Mouse (Mus musculus) liver, adult 2 months (tissue): ENCODE results near the gene Ubiad1. TPM values are rescaled to one million over a fixed set of nuclear protein-coding genes. Genes with fewer than 3 reads are reported as not detected.

Experiments
- DNase-seq: peaks from one replicate; pipeline ENCODE4 v3.0.0-alpha.2; 2011; ENCODE audit warnings: low read depth, low spot score; ENCODE audit errors: extremely low read depth
- H3K27ac ChIP-seq: fragments of 200-500 bp; replicated peaks from 2 replicates; pipeline ENCODE4 v1.5.1; 2012; ENCODE audit warnings: low read depth, mild to moderate bottlenecking, control low read depth, inconsistent platforms, low read length; ENCODE audit not compliant: insufficient read depth
- H3K27me3 ChIP-seq: fragments of 200-500 bp; 2 replicates; pipeline ENCODE4 v1.6.1; 2012; ENCODE audit warnings: mild to moderate bottlenecking, moderate library complexity, low read length, inconsistent platforms; ENCODE audit not compliant: control insufficient read depth, insufficient read depth
- H3K36me3 ChIP-seq: fragments of 200-500 bp; 2 replicates; pipeline ENCODE4 v1.6.1; 2012; ENCODE audit warnings: low read length, inconsistent platforms; ENCODE audit not compliant: control insufficient read depth, insufficient read depth
- H3K4me1 ChIP-seq: fragments of 200-500 bp; 2 replicates; pipeline ENCODE4 v1.6.1; 2011; ENCODE audit warnings: low read length; ENCODE audit not compliant: control insufficient read depth, insufficient read depth
- H3K4me3 ChIP-seq: fragments of 200-500 bp; 2 replicates; pipeline ENCODE4 v1.5.1; 2011; ENCODE audit warnings: low read depth, mild to moderate bottlenecking, control low read depth, low read length, moderate library complexity; ENCODE audit not compliant: insufficient read depth
- H3K79me2 ChIP-seq: fragments of 200-500 bp; 2 replicates; pipeline ENCODE4 v1.6.1; 2012; ENCODE audit warnings: inconsistent platforms, mild to moderate bottlenecking, low read length, moderate library complexity; ENCODE audit not compliant: control insufficient read depth, insufficient read depth
- H3K9ac ChIP-seq: fragments of 200-500 bp; 2 replicates; pipeline ENCODE4 v1.6.1; 2012; ENCODE audit warnings: low read depth, mild to moderate bottlenecking, control low read depth, inconsistent platforms, low read length
- CTCF ChIP-seq: fragments of 200-500 bp; IDR thresholded peaks from 2 replicates; pipeline ENCODE4 v1.5.1; 2011; ENCODE audit warnings: low read depth, low read length, control low read depth
- POLR2A ChIP-seq: fragments of 200-500 bp; IDR thresholded peaks from 2 replicates; pipeline ENCODE4 v1.6.1; 2011; ENCODE audit warnings: low read length, control low read depth; ENCODE audit not compliant: insufficient read depth; ENCODE audit errors: extremely low read depth
- WGBS: fragments of 180-500 bp; shearing (Covaris S2); methylation state at CpG from one replicate; pipeline ENCODE4 v1.1.7; 2018; 5-methylcytosine and 5-hydroxymethylcytosine counted together
- polyA plus RNA-seq: library from polyadenylated mRNA; depleted of rRNA; stranded (reverse); fragments of >200 nt; gene quantifications from 2 replicates; pipeline ENCODE4 v1.2.3, GENCODE M21; 2012
- total RNA-seq: library from RNA; depleted of rRNA; stranded (reverse); fragments of >200 nt; gene quantifications from 2 replicates; pipeline ENCODE4 v1.2.3, GENCODE M21; 2014

Ubiad1 gene
- total and polyA plus RNA-seq, 2 experiments = 5.5 to 21.0 TPM

- Histone ChIP-seq H3K79me2 (no peaks in the 10 kb centered on the region), H3K27ac (no peak overlapping the region), H3K4me1 (no peaks in the 10 kb centered on the region), H3K4me3 (no peak overlapping the region), H3K27me3 (no peaks in the 10 kb centered on the region), H3K36me3 (peaks cover 37% of the 10 kb centered on the region), H3K9ac (no peak overlapping the region)
- 88% methylated on average over 4 of the region's 4 CpGs for WGBS
- DNase-seq = no peak
- TF ChIP-seq POLR2A (no peak), CTCF (no peak)
Observed at GRCm38 (mm10) chr4:148461772-148462171, 17.2 kb upstream of the Ubiad1 start.

- DNase-seq = no peak
- H3K27ac ChIP-seq = no peak overlapping the region
- no peaks in the 10 kb centered on the region for H3K79me2 ChIP-seq
- no peaks in the 10 kb centered on the region for H3K27me3 ChIP-seq
- no peak overlapping the region for H3K9ac ChIP-seq
- WGBS = 96% methylated on average over 12 of the region's 12 CpGs
- peaks cover 3% of the 10 kb centered on the region for H3K4me1 ChIP-seq
- H3K4me3 ChIP-seq = no peak overlapping the region
- TF ChIP-seq CTCF = no peak
- TF ChIP-seq POLR2A = no peak
- peaks cover 31% of the 10 kb centered on the region for H3K36me3 ChIP-seq
Observed at GRCm38 (mm10) chr4:148460656-148461284, 16.2 kb upstream of the Ubiad1 start.

GRCm38 (mm10) chr4:148455477-148456025 lies 11.0 kb upstream of the Ubiad1 start:
- no peak for TF ChIP-seq POLR2A
- no peak for TF ChIP-seq CTCF
- peak; percentile 98 for DNase-seq
- Histone ChIP-seq H3K36me3 (peaks cover 40% of the 10 kb centered on the region), H3K9ac (no peak overlapping the region), H3K27ac (peak overlapping the region; percentile 71), H3K4me3 (no peak overlapping the region), H3K4me1 (peaks cover 8% of the 10 kb centered on the region), H3K79me2 (no peaks in the 10 kb centered on the region; the same call in 1 of the 2 replicates), H3K27me3 (no peaks in the 10 kb centered on the region)
- WGBS = 23% methylated on average over 5 of the region's 5 CpGs

GRCm38 (mm10) chr4:148453707-148454106 lies 9.1 kb upstream of the Ubiad1 start:
- Histone ChIP-seq H3K79me2 (peaks cover 9% of the 10 kb centered on the region; the same call in 1 of the 2 replicates), H3K27me3 (no peaks in the 10 kb centered on the region), H3K4me1 (peaks cover 11% of the 10 kb centered on the region), H3K4me3 (no peak overlapping the region), H3K9ac (no peak overlapping the region), H3K36me3 (peaks cover 35% of the 10 kb centered on the region), H3K27ac (no peak overlapping the region)
- DNase-seq = no peak
- WGBS = 95% methylated on average over 11 of the region's 11 CpGs
- no peak for TF ChIP-seq POLR2A
- no peak for TF ChIP-seq CTCF

- WGBS = under 1% methylated on average over 15 of the region's 15 CpGs
- H3K27me3 ChIP-seq = no peaks in the 10 kb centered on the region
- peak overlapping the region; percentile 87 for H3K4me3 ChIP-seq
- peaks cover 9% of the 10 kb centered on the region for H3K4me1 ChIP-seq
- peaks cover 16% of the 10 kb centered on the region for H3K36me3 ChIP-seq
- H3K27ac ChIP-seq = peak overlapping the region; percentile 44
- H3K9ac ChIP-seq = peak overlapping the region; percentile 91
- TF ChIP-seq POLR2A = no peak
- no peak for TF ChIP-seq CTCF
- DNase-seq = peak; percentile 46
- H3K79me2 ChIP-seq = peaks cover 15% of the 10 kb centered on the region; the same call in 1 of the 2 replicates
Observed at GRCm38 (mm10) chr4:148448853-148449245, 4.3 kb upstream of the Ubiad1 start.
